Mouse (Mus musculus) megakaryocyte, adult 5-6 weeks (primary cell): ENCODE measurements at regions not wholly inside any gene's neighbourhood (a gene's known extent, or its start where the extent isn't known, plus 50 kb on each side); places are given as distances from the start of the nearest gene placed in this dataset.

Experiments
- ATAC-seq: 2 replicates; pipeline ENCODE4 v1.8.0; 2016; ENCODE audit warnings: mild to moderate bottlenecking, inconsistent platforms; ENCODE audit not compliant: poor library complexity, severe bottlenecking

DNA sequence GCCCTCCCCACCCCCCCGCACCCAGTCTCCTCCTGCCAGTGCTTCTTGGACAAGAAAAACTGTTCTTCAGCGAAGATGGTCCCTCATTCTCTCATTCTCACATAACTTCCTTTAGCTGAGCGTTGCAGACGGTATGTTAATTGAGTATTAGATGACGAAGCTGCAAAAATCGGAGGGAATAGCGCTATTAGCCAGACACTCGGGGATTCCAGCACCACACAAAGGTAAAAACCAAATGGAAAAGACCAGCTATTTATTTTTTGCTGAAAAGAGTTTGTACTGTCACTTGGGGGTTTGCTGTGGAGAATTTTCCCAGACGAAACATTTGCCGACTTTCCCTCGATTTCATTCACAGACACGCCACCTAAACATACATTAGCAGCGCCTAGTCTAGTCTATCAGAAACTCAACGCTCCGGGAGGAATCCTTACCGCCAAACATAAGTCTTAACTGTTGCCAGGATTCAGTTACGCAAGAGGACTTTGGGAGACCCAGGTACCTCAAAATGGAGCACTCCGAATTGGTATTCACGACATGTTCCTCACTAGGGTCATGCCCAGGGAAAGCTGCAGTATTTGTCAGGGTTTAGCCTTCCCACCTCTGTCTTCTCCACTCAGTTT, 178.4 kb upstream of the Lrig3 start:
- no peak for ATAC-seq

DNA sequence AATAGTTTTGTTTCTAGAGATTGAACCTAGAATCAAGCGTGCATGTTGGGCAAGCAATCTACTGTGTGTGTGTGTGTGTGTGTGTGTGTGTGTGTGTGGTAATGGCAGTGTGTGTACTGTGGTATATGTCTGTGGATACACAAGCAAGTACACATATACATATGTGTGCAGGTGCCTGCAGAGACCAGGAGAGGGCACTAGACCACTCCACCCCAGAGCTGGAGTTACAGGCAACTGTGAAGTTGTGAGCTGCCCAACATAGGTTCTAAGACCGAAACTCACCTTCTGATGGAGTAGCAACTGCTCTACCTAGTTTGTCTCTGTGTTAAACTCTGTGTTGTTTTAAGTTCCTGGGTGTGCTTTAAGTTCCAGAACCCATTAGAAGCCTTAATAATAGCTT, 177.7 kb upstream of the Lrig3 start:
- ATAC-seq: no peak

- no peak for ATAC-seq
These were observed 175.0 kb upstream of the Lrig3 start for GRCm38 (mm10) chr10:125790924-125791323.

GRCm38 (mm10) chr10:125794504-125794903, 171.5 kb upstream of the Lrig3 start:
- ATAC-seq: no peak

DNA sequence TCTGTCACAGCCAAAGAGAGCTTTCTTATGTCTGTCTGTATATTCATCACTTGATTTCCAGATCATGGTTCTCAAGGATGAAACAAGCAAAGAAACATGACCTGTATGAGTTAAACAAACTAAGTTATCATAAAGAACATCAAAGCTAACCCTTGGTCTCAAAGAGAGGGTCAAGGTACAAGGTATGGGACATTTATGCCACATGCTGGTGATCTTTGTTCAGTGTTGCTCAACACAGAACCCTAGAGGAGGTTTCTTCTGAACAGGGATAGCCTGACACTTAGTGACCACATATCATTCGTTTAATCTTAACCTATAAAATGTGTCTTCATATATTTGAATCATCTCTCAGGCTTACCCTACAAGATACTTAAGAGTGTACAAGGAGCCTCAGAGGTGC, 170.6 kb upstream of the Lrig3 start:
- ATAC-seq: no peak

DNA sequence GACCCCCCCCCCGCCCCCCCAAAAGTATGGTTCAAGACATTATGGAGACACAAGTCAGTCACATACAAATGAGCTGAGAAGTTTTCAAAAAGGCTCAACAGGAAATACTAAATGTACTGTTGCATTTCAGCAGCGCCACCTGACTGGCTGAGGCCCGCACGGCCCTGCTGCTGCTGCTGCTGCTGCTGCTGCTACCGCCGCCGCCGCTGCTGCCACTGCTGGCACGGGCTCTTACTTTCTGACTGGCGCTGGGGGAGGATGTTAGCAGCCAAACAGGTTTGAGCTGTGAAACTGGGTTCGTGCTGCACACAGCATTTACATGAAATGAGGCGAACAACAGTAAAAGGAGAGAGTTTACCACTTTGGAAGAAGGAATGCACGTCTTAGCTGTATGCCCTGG, 167.3 kb upstream of the Lrig3 start:
- no peak for ATAC-seq

DNA sequence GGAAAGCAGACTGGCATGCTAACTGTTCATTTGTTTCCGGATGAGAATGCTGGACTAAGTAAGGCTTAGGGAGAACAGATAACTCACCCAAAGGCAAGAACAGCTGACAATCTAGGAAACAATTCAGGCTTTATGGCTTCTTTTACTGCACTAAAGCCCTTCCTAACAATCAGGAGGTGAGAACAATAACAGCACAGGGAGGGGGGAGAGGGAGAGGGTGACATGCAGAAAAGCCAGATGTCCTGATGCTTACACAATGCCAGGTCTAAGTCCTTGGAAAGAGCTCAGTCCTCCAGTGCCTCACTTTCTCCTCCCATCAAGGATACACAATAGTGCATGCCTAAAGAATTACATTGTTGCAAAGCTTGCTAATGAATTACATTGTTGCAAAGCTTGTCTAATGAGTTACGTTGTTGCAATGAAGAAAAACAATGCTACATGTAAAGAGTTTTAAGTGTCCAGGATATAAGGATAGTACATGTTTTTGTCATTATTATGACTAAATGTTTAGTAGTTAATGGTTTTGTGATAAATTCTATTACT, 165.3 kb upstream of the Lrig3 start:
- no peak for ATAC-seq

DNA sequence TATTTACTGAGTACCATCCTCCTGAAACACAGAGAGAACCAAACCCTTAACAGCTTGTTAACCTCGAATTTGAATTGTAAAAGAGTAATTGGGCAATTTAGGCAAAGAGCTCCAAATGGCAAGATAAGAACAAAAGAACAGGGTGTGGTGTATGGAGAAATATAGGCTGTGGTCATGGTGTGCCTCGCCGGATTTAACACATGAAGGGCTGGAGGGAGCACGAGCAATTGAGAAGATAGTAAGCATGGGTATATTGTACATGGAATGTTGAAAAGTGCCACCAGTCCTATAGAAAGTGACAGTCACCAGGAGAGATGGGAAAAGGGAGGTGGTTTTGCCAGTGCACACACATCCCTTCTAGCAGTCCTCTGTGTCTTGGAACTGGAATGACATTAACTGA, 164.5 kb upstream of the Lrig3 start:
- no peak for ATAC-seq

- no peak for ATAC-seq
These were observed 162.9 kb upstream of the Lrig3 start for GRCm38 (mm10) chr10:125802923-125803583.

- ATAC-seq: no peak
These were observed 156.1 kb upstream of the Lrig3 start for GRCm38 (mm10) chr10:125809763-125810361.

GRCm38 (mm10) chr10:125810590-125810989, 155.4 kb upstream of the Lrig3 start:
- no peak for ATAC-seq

DNA sequence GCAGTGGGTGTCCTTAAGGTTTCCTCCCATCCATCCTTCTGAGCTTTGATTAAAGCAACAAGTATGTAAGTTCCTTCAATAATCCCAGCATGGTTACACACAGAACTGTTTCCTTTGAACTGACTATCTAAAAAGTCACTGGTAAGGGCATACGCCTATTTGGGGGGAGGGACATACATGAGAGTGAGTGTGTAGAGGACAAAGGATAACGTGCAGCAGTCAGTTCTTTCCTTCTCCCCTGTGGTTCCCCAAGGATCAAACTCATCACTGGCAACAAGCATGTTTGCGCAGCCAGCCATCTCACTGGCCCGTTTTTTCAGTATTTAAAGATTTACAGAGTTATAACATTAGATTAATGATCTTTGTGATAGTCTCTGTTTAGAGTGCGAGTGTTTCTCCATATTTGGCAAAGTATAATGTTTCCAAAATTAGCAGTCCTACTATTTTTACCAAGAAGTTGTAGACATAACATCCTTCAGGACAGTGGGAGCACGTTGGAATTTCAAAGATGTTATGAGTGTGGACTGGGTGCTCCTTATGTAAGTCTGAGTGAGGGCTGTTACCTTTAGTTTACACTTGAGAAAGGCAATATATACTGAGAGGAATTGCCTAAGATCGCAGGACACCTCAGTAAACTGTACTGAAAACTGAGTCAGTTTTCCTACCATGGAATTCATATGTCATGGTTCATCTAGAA, 151.6 kb upstream of the Lrig3 start:
- no peak for ATAC-seq

- ATAC-seq: no peak
These were observed 133.8 kb upstream of the Lrig3 start for GRCm38 (mm10) chr10:125832134-125832533.

- no peak for ATAC-seq
These were observed 133.2 kb upstream of the Lrig3 start for GRCm38 (mm10) chr10:125832764-125833163.

- ATAC-seq: no peak
These were observed 132.0 kb upstream of the Lrig3 start for GRCm38 (mm10) chr10:125833989-125834388.

- ATAC-seq: no peak
These were observed 127.0 kb upstream of the Lrig3 start for GRCm38 (mm10) chr10:125838982-125839381.

DNA sequence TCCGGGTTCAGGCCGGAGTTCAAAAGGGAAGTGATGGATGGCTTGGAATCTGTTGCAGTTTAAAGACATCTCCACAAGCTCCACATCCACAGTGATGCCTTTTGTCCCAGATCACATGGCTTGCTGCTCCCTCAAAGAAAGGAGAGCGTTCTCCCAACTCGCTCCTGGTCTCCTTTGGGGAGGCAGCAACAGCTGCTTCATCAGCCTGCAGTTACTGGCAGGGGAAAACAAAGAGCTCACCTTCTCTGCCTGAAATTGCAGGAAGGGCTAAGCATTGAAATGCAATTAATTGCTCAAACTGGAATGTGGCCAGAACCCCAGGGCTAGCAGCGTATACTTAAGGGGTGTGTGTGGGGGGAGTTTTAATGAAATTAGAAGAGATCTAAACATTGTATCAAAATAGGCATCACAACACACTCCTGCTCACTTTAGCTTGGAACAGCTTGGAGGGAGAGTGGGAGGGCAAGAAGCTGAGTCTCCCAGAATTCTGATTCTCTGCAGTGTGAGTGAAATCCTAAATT, 126.3 kb upstream of the Lrig3 start:
- no peak for ATAC-seq

DNA sequence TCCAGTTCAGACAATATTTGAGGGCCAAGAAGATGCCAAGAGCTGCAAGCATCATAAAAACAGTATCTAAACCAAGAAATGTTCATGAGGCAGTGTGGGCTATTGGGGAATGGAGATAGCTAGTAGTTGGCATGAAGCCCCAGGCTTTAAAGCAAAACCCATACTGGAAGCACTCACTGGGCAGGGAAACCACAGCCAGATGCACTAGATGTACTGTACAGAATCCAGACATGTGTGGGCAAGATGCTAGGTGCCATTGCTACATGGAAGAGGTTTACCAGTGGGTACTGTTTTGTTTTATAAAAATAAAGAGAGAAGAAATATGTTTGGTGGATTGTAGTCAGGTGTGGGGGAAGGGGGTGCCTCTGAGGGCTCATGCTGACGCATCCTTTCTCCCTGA, 125.6 kb upstream of the Lrig3 start:
- ATAC-seq: no peak

- no peak for ATAC-seq
These were observed 121.6 kb upstream of the Lrig3 start for GRCm38 (mm10) chr10:125844336-125844865.

DNA sequence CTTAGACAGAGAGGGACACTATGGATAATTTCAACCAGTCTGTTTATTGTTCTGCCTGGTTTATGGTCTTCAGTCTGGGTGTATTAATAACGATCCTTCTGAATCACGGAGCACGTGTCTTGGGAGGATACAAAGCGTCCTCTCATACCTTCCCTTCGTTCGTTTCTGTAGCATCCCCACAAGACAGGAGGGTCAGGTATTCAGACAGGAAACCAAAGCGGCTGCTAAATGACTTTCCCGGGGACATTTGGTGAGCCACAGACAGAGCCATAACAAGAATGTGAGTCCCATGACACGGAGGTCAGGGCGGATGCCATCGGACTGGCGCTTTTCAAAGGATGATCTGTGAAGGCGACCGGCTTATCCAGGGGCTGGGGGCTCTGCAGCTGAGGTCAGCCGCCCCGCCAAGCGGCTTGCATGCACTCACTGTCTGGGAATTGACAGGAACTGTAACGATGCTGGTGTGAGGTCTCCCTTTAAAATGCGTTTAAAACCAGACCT, 120.9 kb upstream of the Lrig3 start:
- no peak for ATAC-seq

- no peak for ATAC-seq
These were observed 115.6 kb upstream of the Lrig3 start for GRCm38 (mm10) chr10:125850370-125850769.
